Mouse (Mus musculus) heart, embryonic 13.5 days (tissue): ENCODE results near the gene Ppm1h. TPM values are rescaled to one million over a fixed set of nuclear protein-coding genes. Genes with fewer than 3 reads are reported as not detected.

ENCODE experiments used
- ATAC-seq: fragments of 200-750 bp; cut with Nextera tagmentation; 2 replicates; pipeline ENCODE4 v1.8.0; 2017; ENCODE audit warnings: moderate TSS enrichment; ENCODE audit not compliant: insufficient number of reproducible peaks, low FRiP score, low TSS enrichment; ENCODE audit errors: extremely low read depth
- H3K27ac ChIP-seq: fragments of 300-500 bp; sonication (generic); replicated peaks from 2 replicates; pipeline ENCODE4 v1.5.1; 2015; ENCODE audit warnings: moderate library complexity, mild to moderate bottlenecking, inconsistent platforms
- H3K27me3 ChIP-seq: fragments of 300-500 bp; sonication (generic); replicated peaks from 2 replicates; pipeline ENCODE4 v1.6.1; 2015; ENCODE audit warnings: mild to moderate bottlenecking, inconsistent platforms
- H3K36me3 ChIP-seq: fragments of 300-500 bp; sonication (generic); 2 replicates; pipeline ENCODE4 v1.6.1; 2015; ENCODE audit warnings: mild to moderate bottlenecking, inconsistent platforms
- H3K4me1 ChIP-seq: fragments of 300-500 bp; sonication (generic); 2 replicates; pipeline ENCODE4 v1.6.1; 2015; ENCODE audit warnings: inconsistent platforms
- H3K4me2 ChIP-seq: fragments of 300-500 bp; sonication (generic); 2 replicates; pipeline ENCODE4 v1.6.1; 2015; ENCODE audit warnings: inconsistent platforms, mild to moderate bottlenecking, moderate library complexity
- H3K4me3 ChIP-seq: fragments of 300-500 bp; sonication (generic); 2 replicates; pipeline ENCODE4 v1.5.1; 2015; ENCODE audit warnings: moderate library complexity, mild to moderate bottlenecking, inconsistent platforms
- H3K9ac ChIP-seq: fragments of 300-500 bp; sonication (generic); 2 replicates; pipeline ENCODE4 v1.6.1; 2015; ENCODE audit warnings: inconsistent platforms, mild to moderate bottlenecking, moderate library complexity
- H3K9me3 ChIP-seq: fragments of 300-500 bp; sonication (generic); 2 replicates; pipeline ENCODE4 v1.6.1; 2016; ENCODE audit warnings: inconsistent platforms
- WGBS: fragments of 180-500 bp; shearing (Covaris S2); methylation state at CpG from one replicate; pipeline ENCODE4 v1.1.7; 2015; ENCODE audit warnings: mixed read lengths; 5-methylcytosine and 5-hydroxymethylcytosine counted together
- polyA plus RNA-seq: library from polyadenylated mRNA; unstranded; fragments of >200 nt; fragmentation: Nextera tagmentation; extraction: Ambion mirVana; gene quantifications from 2 replicates; pipeline ENCODE4 v1.2.1, GENCODE M21; 2015

Ppm1h gene
- polyA plus RNA-seq, 1 experiment from 2014 or later, result 3.9 TPM

DNA sequence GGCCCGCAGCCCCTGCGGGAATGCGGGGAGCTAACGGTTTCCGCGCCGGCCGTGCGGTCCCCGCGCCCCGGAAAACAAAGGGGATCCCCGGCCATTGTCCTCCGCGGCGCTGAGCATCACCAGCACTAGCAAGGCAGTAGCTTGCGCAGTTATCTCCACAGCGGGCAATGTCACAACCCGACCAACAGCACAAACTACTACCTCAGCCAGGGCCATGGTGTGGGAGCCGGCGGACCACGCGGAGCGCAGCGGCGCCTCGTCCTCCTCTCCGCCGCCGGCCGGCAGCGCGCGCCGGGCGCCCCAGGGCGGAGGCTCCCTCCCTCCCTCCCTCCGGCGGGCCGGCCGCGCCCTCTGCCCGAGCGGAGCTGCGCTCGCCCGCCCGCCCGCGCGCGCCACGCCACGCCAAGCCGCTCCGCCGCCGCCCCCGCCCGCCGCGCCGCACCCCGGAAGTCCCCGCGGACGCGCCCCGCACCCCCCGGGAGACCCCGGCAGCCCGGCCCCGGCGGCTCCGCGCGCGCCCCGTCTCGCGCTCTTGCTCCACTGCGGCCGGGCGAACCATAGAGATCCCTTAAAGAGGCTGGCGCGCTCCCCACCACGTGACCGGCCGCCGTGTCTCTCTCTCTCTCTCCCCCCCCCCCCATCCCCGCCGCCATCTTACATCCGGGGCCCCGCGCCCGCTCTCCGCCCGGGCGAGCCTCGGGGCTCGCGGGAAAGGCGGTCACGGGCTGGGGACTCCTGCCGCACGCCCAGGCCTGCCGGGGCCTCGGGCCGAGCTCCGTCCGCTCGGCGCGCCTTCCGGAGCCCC lies 307.2 kb downstream of the Ppm1h start:
- 0% methylated on average over 51 of the region's 115 CpGs for WGBS
- peak; percentile 79 for ATAC-seq
- peaks cover 20% of the 10 kb centered on the region for H3K36me3 ChIP-seq
- H3K4me2 ChIP-seq, result peak overlapping the region; percentile 77
- H3K9me3 ChIP-seq, result no peaks in the 10 kb centered on the region
- H3K4me1 ChIP-seq, result peaks cover 60% of the 10 kb centered on the region
- H3K4me3 ChIP-seq, result peak overlapping the region; percentile 87
- H3K9ac ChIP-seq, result peak overlapping the region; percentile 100
- peak overlapping the region; percentile 100 for H3K27ac ChIP-seq
- H3K27me3 ChIP-seq, result no peaks in the 10 kb centered on the region

DNA sequence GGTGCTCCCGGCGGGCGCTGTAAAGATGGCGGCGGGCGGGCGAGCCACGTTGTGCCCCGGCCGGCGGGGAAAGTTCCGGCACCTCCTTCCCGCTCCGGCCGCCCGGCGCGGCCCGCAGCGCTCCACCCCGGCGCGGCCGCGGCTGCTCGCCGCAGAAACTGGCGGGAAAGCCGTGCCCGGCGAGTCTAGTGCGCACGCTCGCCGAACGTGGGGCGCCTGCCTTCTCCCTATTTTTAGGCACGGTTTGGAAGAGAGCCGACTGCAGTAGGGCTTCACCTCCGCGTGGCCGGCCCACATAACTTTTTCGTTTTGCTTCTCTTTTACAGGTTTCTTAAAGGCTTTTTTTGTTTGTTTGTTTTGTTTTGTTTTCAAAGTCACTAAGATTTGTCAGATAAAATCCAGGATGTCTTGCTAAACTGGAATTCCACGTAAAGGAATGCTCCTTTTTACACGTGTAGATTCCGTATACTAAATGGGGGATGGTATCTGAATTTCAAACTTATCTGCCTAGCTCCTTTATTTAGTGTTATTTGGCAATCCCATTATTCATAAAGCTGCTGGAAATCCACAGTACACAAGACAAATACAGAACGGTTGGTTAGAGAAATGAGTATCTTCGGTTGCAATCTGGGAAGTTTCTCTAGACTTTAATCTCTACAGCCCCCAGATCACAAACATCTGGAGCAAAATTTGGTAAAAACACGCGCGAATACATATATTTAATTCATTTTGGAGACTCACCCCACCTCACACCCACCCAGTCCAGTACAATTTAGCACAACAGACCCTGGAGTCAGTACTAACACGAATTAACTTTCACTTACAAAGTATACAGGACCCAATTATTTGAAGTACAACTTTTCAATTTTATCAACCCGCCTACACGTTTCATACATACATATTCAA lies 308.0 kb downstream of the Ppm1h start:
- peak; percentile 64 for ATAC-seq
- peak overlapping the region; percentile 87 for H3K4me3 ChIP-seq
- peaks cover 14% of the 10 kb centered on the region for H3K36me3 ChIP-seq
- H3K9ac ChIP-seq, result peak overlapping the region; percentile 100
- H3K4me1 ChIP-seq, result peaks cover 65% of the 10 kb centered on the region
- no peaks in the 10 kb centered on the region for H3K9me3 ChIP-seq
- no peaks in the 10 kb centered on the region for H3K27me3 ChIP-seq
- peak overlapping the region; percentile 100 for H3K27ac ChIP-seq
- 7% methylated on average over 54 of the region's 54 CpGs for WGBS
- H3K4me2 ChIP-seq, result peak overlapping the region; percentile 77

DNA sequence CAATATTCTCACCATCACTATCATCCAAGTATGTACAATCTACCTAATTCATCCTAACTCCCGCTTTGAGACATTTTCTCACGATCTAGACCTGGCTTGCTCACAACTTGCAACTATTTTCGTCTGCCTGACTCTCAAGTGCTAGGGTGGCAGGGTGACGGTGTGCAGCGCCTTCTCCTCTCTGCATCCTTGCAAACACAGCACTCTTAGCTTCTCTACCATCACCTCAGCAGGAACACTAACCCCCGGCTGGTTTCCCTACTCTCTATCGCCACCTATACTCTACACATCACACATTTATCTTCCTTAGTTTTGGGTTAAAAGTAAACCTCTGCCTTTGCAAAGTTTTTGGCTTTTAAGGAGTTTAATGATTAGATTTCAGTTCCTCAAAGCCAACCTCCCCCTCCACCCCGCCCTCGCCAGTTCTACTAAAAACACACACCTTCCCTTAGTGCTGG lies 309.1 kb downstream of the Ppm1h start:
- H3K4me1 ChIP-seq, result peaks cover 71% of the 10 kb centered on the region
- 12% methylated on average over 9 of the region's 9 CpGs for WGBS

DNA sequence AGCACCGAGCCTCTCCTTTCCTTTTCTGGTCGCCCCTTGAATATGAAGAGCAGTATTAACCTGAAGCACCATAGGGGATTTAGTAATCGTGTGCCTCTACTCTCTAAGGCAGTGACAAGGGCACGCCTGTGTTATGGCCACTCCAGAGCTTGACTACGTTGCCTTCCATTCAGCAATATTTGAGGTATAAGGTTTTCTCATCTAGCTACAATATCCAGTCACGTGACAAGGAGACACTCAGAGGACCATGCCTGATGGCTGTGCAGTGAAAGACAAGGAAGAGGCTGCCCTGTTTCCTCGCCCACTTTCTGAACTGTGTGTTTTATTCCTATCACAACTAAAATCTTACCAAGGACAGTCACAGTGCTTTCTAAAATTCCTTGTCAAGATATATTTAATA lies 309.8 kb downstream of the Ppm1h start:
- Histone ChIP-seq H3K27ac (peak overlapping the region; percentile 100), H3K4me3 (peak overlapping the region; percentile 27), H3K4me1 (peaks cover 65% of the 10 kb centered on the region), H3K9me3 (no peaks in the 10 kb centered on the region), H3K27me3 (no peaks in the 10 kb centered on the region), H3K36me3 (peaks cover 14% of the 10 kb centered on the region), H3K9ac (peak overlapping the region; percentile 69), H3K4me2 (peak overlapping the region; percentile 77)
- ATAC-seq, result no peak
- 60% methylated on average over 7 of the region's 7 CpGs for WGBS

More for the DNA sequence above, 309.1 kb downstream of the Ppm1h start:
- Histone ChIP-seq H3K4me2 (peak overlapping the region; percentile 77), H3K4me3 (peak overlapping the region; percentile 27), H3K27me3 (no peaks in the 10 kb centered on the region), H3K9ac (peak overlapping the region; percentile 69), H3K36me3 (peaks cover 10% of the 10 kb centered on the region), H3K9me3 (no peaks in the 10 kb centered on the region), H3K27ac (peak overlapping the region; percentile 100)
- no peak for ATAC-seq

DNA sequence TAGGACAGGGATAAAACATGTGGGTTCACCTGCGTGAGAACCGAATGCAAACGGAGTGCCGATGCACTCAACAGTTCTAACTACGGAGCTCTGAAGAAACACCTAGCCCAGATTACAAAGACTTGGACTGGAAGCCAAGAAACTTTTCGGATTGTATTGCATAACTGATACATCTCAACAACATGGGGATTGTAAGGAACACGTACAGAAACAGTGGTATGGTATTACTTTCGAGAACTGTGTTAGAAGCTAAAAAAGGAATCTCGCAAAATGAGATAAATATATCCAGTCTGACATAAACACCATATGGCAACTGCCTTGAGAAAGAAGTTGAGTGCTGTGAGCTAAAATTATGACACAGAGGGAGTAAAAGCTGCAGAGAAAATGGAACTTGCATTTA lies 311.4 kb downstream of the Ppm1h start:
- H3K4me3 ChIP-seq, result no peak overlapping the region
- peak overlapping the region; percentile 58 for H3K4me2 ChIP-seq
- peaks cover 56% of the 10 kb centered on the region for H3K4me1 ChIP-seq
- peak overlapping the region; percentile 50; the same call in 1 of the 2 replicates for H3K9ac ChIP-seq
- no peak for ATAC-seq
- peak overlapping the region; percentile 98 for H3K27ac ChIP-seq
- H3K36me3 ChIP-seq, result peaks cover 25% of the 10 kb centered on the region
- no peaks in the 10 kb centered on the region for H3K9me3 ChIP-seq
- 83% methylated on average over 9 of the region's 9 CpGs for WGBS
- H3K27me3 ChIP-seq, result no peaks in the 10 kb centered on the region

GRCm38 (mm10) chr10:122990606-122991005 lies 312.0 kb downstream of the Ppm1h start:
- 74% methylated on average over 6 of the region's 6 CpGs for WGBS
- Histone ChIP-seq H3K4me2 (peak overlapping the region; percentile 58), H3K27me3 (no peaks in the 10 kb centered on the region), H3K36me3 (peaks cover 32% of the 10 kb centered on the region), H3K4me3 (peak overlapping the region; percentile 5), H3K27ac (peak overlapping the region; percentile 98), H3K9ac (peak overlapping the region; percentile 45; the same call in 1 of the 2 replicates), H3K9me3 (no peaks in the 10 kb centered on the region), H3K4me1 (peaks cover 56% of the 10 kb centered on the region)
- no peak for ATAC-seq

GRCm38 (mm10) chr10:122991053-122991452 lies 312.5 kb downstream of the Ppm1h start:
- H3K4me2 ChIP-seq, result peak overlapping the region; percentile 58
- ATAC-seq, result no peak

GRCm38 (mm10) chr10:122991648-122992047 lies 313.1 kb downstream of the Ppm1h start:
- H3K4me1 ChIP-seq, result peaks cover 55% of the 10 kb centered on the region
- no peaks in the 10 kb centered on the region for H3K9me3 ChIP-seq
- no peak for ATAC-seq
- H3K36me3 ChIP-seq, result peaks cover 42% of the 10 kb centered on the region
- H3K27ac ChIP-seq, result peak overlapping the region; percentile 98
- peak overlapping the region; percentile 74 for H3K9ac ChIP-seq
- H3K4me2 ChIP-seq, result peak overlapping the region; percentile 58
- 47% methylated on average over 9 of the region's 9 CpGs for WGBS
- 0 out of 2 replicates have a peak overlapping the region, but pooled peaks have one; percentile 10 for H3K4me3 ChIP-seq
- no peaks in the 10 kb centered on the region for H3K27me3 ChIP-seq

More at GRCm38 (mm10) chr10:122991053-122991452, 312.5 kb downstream of the Ppm1h start:
- 43% methylated on average over 9 of the region's 9 CpGs for WGBS
- peak overlapping the region; percentile 74 for H3K9ac ChIP-seq
- peaks cover 36% of the 10 kb centered on the region for H3K36me3 ChIP-seq
- H3K4me3 ChIP-seq, result peak overlapping the region; percentile 10
- H3K27me3 ChIP-seq, result no peaks in the 10 kb centered on the region
- no peaks in the 10 kb centered on the region for H3K9me3 ChIP-seq
- peak overlapping the region; percentile 98 for H3K27ac ChIP-seq
- H3K4me1 ChIP-seq, result peaks cover 56% of the 10 kb centered on the region

GRCm38 (mm10) chr10:122994402-122995107 lies 316.0 kb downstream of the Ppm1h start:
- no peak overlapping the region for H3K4me3 ChIP-seq
- peaks cover 30% of the 10 kb centered on the region for H3K4me1 ChIP-seq
- no peak for ATAC-seq
- H3K27ac ChIP-seq, result no peak overlapping the region
- peaks cover 71% of the 10 kb centered on the region for H3K36me3 ChIP-seq
- H3K9ac ChIP-seq, result no peak overlapping the region
- no peaks in the 10 kb centered on the region for H3K9me3 ChIP-seq
- no peaks in the 10 kb centered on the region for H3K27me3 ChIP-seq
- H3K4me2 ChIP-seq, result no peak overlapping the region
- 80% methylated on average over 17 of the region's 17 CpGs for WGBS
